In genomic region chrX:75152249-75152648, GRCm38 (mm10) we compare ENCODE assay signal across 28 mouse cellular contexts. TPM values are rescaled to one million over a fixed set of nuclear protein-coding genes. Genes with fewer than 3 reads are reported as not detected.
DNase-seq lines count a peak whose midpoint lies in the region; ATAC-seq and TF ChIP-seq lines count a peak whose summit lies in the region.
"Had no signal": no experiment of that assay in that cellular context is flagged by ENCODE, and none has a peak within 500 bp of the region (broad histone marks: within the 10 kb centered on the region; RNA-seq: fewer than 3 reads in every experiment).

No protein-coding gene starts in this region.

- H3K9me3 ChIP-seq in intestine, embryonic 15.5 days: no peaks in the 10 kb centered on the region
- H3K9me3 ChIP-seq in intestine, postnatal 0 days (ENCODE audit: control insufficient read depth): no peaks in the 10 kb centered on the region
- no peaks in the 10 kb centered on the region for H3K9me3 ChIP-seq in stomach, postnatal 0 days (ENCODE audit: control insufficient read depth, low read length)
- H3K9me3 ChIP-seq: embryonic facial prominence, embryonic 10.5 days; embryonic facial prominence, embryonic 12.5 days; forebrain, embryonic 13.5 days; G1E had no signal

- H3K27ac ChIP-seq in intestine, embryonic 15.5 days: 0 out of 2 replicates have a peak overlapping the region, but pooled peaks have one; percentile 17
- H3K27ac ChIP-seq in intestine, postnatal 0 days (ENCODE audit: low read depth, low read length): no peak overlapping the region
- no peak overlapping the region for H3K27ac ChIP-seq in stomach, postnatal 0 days (replicated peaks)
- H3K27ac ChIP-seq: embryonic facial prominence, embryonic 10.5 days; embryonic facial prominence, embryonic 12.5 days; forebrain, embryonic 13.5 days had no signal

- ATAC-seq in intestine, embryonic 15.5 days: peak; percentile 66
- ATAC-seq in intestine, postnatal 0 days: peak; percentile 82
- ATAC-seq in stomach, postnatal 0 days (ENCODE audit: low FRiP score, low TSS enrichment): no peak
- ATAC-seq: activated CD4-positive, CD25-positive, alpha-beta regulatory T cell, adult 4 months; CD4-positive, CD25-positive, alpha-beta regulatory T cell, adult 4 months; forebrain, embryonic 13.5 days; Patski had no signal

- TF ChIP-seq EP300 in stomach, postnatal 0 days (optimal IDR thresholded peaks at IDR 0.05): no peak

- 47% methylated on average over 1 of the region's 1 CpGs for WGBS in intestine, embryonic 15.5 days
- 18% methylated on average over 1 of the region's 1 CpGs for WGBS in intestine, postnatal 0 days
- WGBS in stomach, postnatal 0 days: 39% methylated on average over 1 of the region's 1 CpGs

- no peaks in the 10 kb centered on the region for H3K36me3 ChIP-seq in intestine, embryonic 15.5 days
- H3K36me3 ChIP-seq in intestine, postnatal 0 days (ENCODE audit: control insufficient read depth, insufficient read depth): no peaks in the 10 kb centered on the region
- no peaks in the 10 kb centered on the region for H3K36me3 ChIP-seq in stomach, postnatal 0 days (ENCODE audit: control insufficient read depth, insufficient read depth, low read length)
- H3K36me3 ChIP-seq: embryonic facial prominence, embryonic 10.5 days; embryonic facial prominence, embryonic 12.5 days; G1E had no signal

- peak; percentile 44 for DNase-seq in heart, adult 11 months
- DNase-seq in heart, postnatal 4 days: no peak
- DNase-seq in stomach, postnatal 0 days (ENCODE audit: low spot score): peak; percentile 15
- no peak for DNase-seq in spleen, postnatal 10 days (ENCODE audit: low spot score in 2 of 2)
- no peak for DNase-seq in urinary bladder, postnatal 36 days (ENCODE audit: low spot score in 2 of 2)
- DNase-seq: adrenal gland, adult 8-10 months; adrenal gland, postnatal 14 days; adrenal gland, postnatal 36 days; B cell, adult 2 months; cerebellum, adult 11-12 months; cerebellum, adult 2 months; cerebellum, adult 9-10 months; cerebellum, postnatal 10 days; cerebellum, postnatal 25 days had no signal

- H3K4me2 ChIP-seq in intestine, embryonic 15.5 days (replicated peaks): no peak overlapping the region
- H3K4me2 ChIP-seq in intestine, postnatal 0 days (replicated peaks; ENCODE audit: low read depth): no peak overlapping the region
- no peak overlapping the region for H3K4me2 ChIP-seq in stomach, postnatal 0 days (replicated peaks; ENCODE audit: low read depth)
- H3K4me2 ChIP-seq: embryonic facial prominence, embryonic 12.5 days; forebrain, embryonic 13.5 days had no signal

- H3K9ac ChIP-seq in intestine, embryonic 15.5 days: no peak overlapping the region
- H3K9ac ChIP-seq in intestine, postnatal 0 days (ENCODE audit: low read depth, low read length): no peak overlapping the region
- H3K9ac ChIP-seq in stomach, postnatal 0 days (ENCODE audit: low read length): no peak overlapping the region
- H3K9ac ChIP-seq: embryonic facial prominence, embryonic 12.5 days; forebrain, embryonic 13.5 days had no signal

- H3K4me1 ChIP-seq in intestine, embryonic 15.5 days (replicated peaks): no peaks in the 10 kb centered on the region
- no peaks in the 10 kb centered on the region for H3K4me1 ChIP-seq in intestine, postnatal 0 days (replicated peaks; ENCODE audit: control insufficient read depth, insufficient read depth, low read length)
- H3K4me1 ChIP-seq in stomach, postnatal 0 days (replicated peaks; ENCODE audit: control insufficient read depth, insufficient read depth): no peaks in the 10 kb centered on the region
- H3K4me1 ChIP-seq: embryonic facial prominence, embryonic 10.5 days; embryonic facial prominence, embryonic 12.5 days; forebrain, embryonic 13.5 days had no signal

- H3K4me3 ChIP-seq in intestine, embryonic 15.5 days (replicated peaks): no peak overlapping the region
- H3K4me3 ChIP-seq in intestine, postnatal 0 days (ENCODE audit: low read depth, low read length): no peak overlapping the region
- no peak overlapping the region for H3K4me3 ChIP-seq in stomach, postnatal 0 days (ENCODE audit: low read depth, low read length)
- H3K4me3 ChIP-seq: embryonic facial prominence, embryonic 10.5 days; embryonic facial prominence, embryonic 12.5 days; forebrain, embryonic 13.5 days had no signal

- no peaks in the 10 kb centered on the region for H3K27me3 ChIP-seq in intestine, embryonic 15.5 days (replicated peaks)
- no peaks in the 10 kb centered on the region for H3K27me3 ChIP-seq in intestine, postnatal 0 days (replicated peaks; ENCODE audit: control insufficient read depth, insufficient read depth, low read length)
- H3K27me3 ChIP-seq in stomach, postnatal 0 days (ENCODE audit: control insufficient read depth, insufficient read depth, low read length): no peaks in the 10 kb centered on the region
- H3K27me3 ChIP-seq: CH12.LX; embryonic facial prominence, embryonic 12.5 days; forebrain, embryonic 13.5 days had no signal

- TF ChIP-seq CTCF in intestine, postnatal 0 days (IDR thresholded peaks at IDR 0.05; ENCODE audit: low read depth): no peak
- no peak for TF ChIP-seq CTCF in stomach, postnatal 0 days (IDR thresholded peaks at IDR 0.05; ENCODE audit: low read depth)

RNA-seq across cellular contexts. Expression of gene Smim9, which starts 11.3 kb away (rescaled TPM):
- total RNA-seq in heart, postnatal 4 days (2021): not detected
- not detected in 2 replicates for polyA plus RNA-seq in intestine, embryonic 15.5 days (2015; fragmentation: Nextera tagmentation; extraction: Ambion mirVana)
- 0.23 TPM in 1 of 2 replicates, not detected in the other for polyA plus RNA-seq in intestine, postnatal 0 days (2015; fragmentation: Nextera tagmentation; extraction: Ambion mirVana)
- polyA plus RNA-seq in stomach, postnatal 0 days (2015; fragmentation: Nextera tagmentation; extraction: Ambion mirVana): not detected in 2 replicates
- total RNA-seq: adrenal gland, adult 18-20 months; adrenal gland, postnatal 14 days; adrenal gland, postnatal 36 days; CH12.LX; G1E had no signal
- polyA plus RNA-seq: activated CD4-positive, CD25-positive, alpha-beta regulatory T cell, adult 4 months; CD4-positive, CD25-positive, alpha-beta regulatory T cell, adult 4 months; cerebellum, adult 2 months; cortical plate, adult 2 months; embryonic facial prominence, embryonic 10.5 days; embryonic facial prominence, embryonic 12.5 days; embryonic facial prominence, embryonic 14.5 days; forebrain, embryonic 11.5 days; forebrain, embryonic 13.5 days; G1E; Patski had no signal

RNA-seq across cellular contexts. Expression of gene Mpp1, which starts 21.4 kb away (rescaled TPM):
- total RNA-seq in heart, postnatal 4 days (2021): 10 to 100 TPM; 20.0 to 28.5 TPM
- polyA plus RNA-seq in intestine, embryonic 15.5 days (2015; fragmentation: Nextera tagmentation; extraction: Ambion mirVana): 97.2 and 104 TPM in 2 replicates
- polyA plus RNA-seq in intestine, postnatal 0 days (2015; fragmentation: Nextera tagmentation; extraction: Ambion mirVana): 262 and 284 TPM in 2 replicates
- 52.5 and 60.1 TPM in 2 replicates for polyA plus RNA-seq in stomach, postnatal 0 days (2015; fragmentation: Nextera tagmentation; extraction: Ambion mirVana)

RNA-seq across cellular contexts. Expression of gene Dkc1, which starts 56.6 kb away (rescaled TPM):
- 10 to 100 TPM; 31.9 to 33.6 TPM for total RNA-seq in heart, postnatal 4 days (2021)
- polyA plus RNA-seq in intestine, embryonic 15.5 days (2015; fragmentation: Nextera tagmentation; extraction: Ambion mirVana): 134 and 158 TPM in 2 replicates
- polyA plus RNA-seq in intestine, postnatal 0 days (2015; fragmentation: Nextera tagmentation; extraction: Ambion mirVana): 27.3 and 29.5 TPM in 2 replicates
- 43.2 and 52.4 TPM in 2 replicates for polyA plus RNA-seq in stomach, postnatal 0 days (2015; fragmentation: Nextera tagmentation; extraction: Ambion mirVana)

Comparison
In these comparisons a context has a peak if more than half of its experiments do, and no peak if none do; other contexts are left out.
1. DNase-seq: peak in heart, adult 11 months (single experiment) and stomach, postnatal 0 days (single experiment); none in heart, postnatal 4 days (single experiment), spleen, postnatal 10 days (0 of 2) and urinary bladder, postnatal 36 days (0 of 2).